Mouse (Mus musculus) hindbrain, embryonic 16.5 days (tissue): ENCODE measurements around the gene Adrb1. TPM values are rescaled to one million over a fixed set of nuclear protein-coding genes. Genes with fewer than 3 reads are reported as not detected.

Experiments
- ATAC-seq: fragments of 200-750 bp; cut with Nextera tagmentation; 2 replicates; pipeline ENCODE4 v1.8.0; 2017; ENCODE audit warnings: moderate TSS enrichment, moderate library complexity
- H3K27ac ChIP-seq: fragments of 300-500 bp; sonication (generic); 2 replicates; pipeline ENCODE4 v1.5.1; 2014; ENCODE audit warnings: low read depth, mild to moderate bottlenecking, control low read depth, low read length, moderate library complexity
- H3K27me3 ChIP-seq: fragments of 300-500 bp; sonication (generic); replicated peaks from 2 replicates; pipeline ENCODE4 v1.6.1; 2014; ENCODE audit warnings: low read length; ENCODE audit not compliant: control insufficient read depth, insufficient read depth
- H3K36me3 ChIP-seq: fragments of 300-500 bp; sonication (generic); 2 replicates; pipeline ENCODE4 v1.6.1; 2014; ENCODE audit warnings: mild to moderate bottlenecking, low read length, moderate library complexity, mixed read lengths; ENCODE audit not compliant: control insufficient read depth, insufficient read depth
- H3K4me1 ChIP-seq: fragments of 300-500 bp; sonication (generic); 2 replicates; pipeline ENCODE4 v1.6.1; 2014; ENCODE audit warnings: low read depth, low read length; ENCODE audit not compliant: control insufficient read depth, insufficient read depth
- H3K4me2 ChIP-seq: fragments of 300-500 bp; sonication (generic); 2 replicates; pipeline ENCODE4 v1.6.1; 2014; ENCODE audit warnings: mild to moderate bottlenecking, low read length, control low read depth, moderate library complexity
- H3K4me3 ChIP-seq: fragments of 300-500 bp; sonication (generic); 2 replicates; pipeline ENCODE4 v1.5.1; 2014; ENCODE audit warnings: mild to moderate bottlenecking, low read length, control low read depth, moderate library complexity
- H3K9ac ChIP-seq: fragments of 300-500 bp; sonication (generic); 2 replicates; pipeline ENCODE4 v1.6.1; 2014; ENCODE audit warnings: low read depth, mild to moderate bottlenecking, control low read depth, low read length, moderate library complexity
- H3K9me3 ChIP-seq: fragments of 300-500 bp; sonication (generic); 2 replicates; pipeline ENCODE4 v1.6.1; 2014; ENCODE audit warnings: mild to moderate bottlenecking, low read length, moderate library complexity; ENCODE audit not compliant: control insufficient read depth
- WGBS: fragments of 180-500 bp; shearing (Covaris S2); extraction: QIAGEN DNeasy Blood & Tissue Kit; methylation state at CpG from one replicate; pipeline ENCODE4 v1.1.7; 2014; 5-methylcytosine and 5-hydroxymethylcytosine counted together
- polyA plus RNA-seq: library from polyadenylated mRNA; unstranded; fragments of >200 nt; fragmentation: Nextera tagmentation; extraction: Ambion mirVana; gene quantifications from 2 replicates; pipeline ENCODE4 v1.2.1, GENCODE M21; 2015

Gene Adrb1
- polyA plus RNA-seq, result 0.56 and 0.71 TPM in 2 replicates

DNA sequence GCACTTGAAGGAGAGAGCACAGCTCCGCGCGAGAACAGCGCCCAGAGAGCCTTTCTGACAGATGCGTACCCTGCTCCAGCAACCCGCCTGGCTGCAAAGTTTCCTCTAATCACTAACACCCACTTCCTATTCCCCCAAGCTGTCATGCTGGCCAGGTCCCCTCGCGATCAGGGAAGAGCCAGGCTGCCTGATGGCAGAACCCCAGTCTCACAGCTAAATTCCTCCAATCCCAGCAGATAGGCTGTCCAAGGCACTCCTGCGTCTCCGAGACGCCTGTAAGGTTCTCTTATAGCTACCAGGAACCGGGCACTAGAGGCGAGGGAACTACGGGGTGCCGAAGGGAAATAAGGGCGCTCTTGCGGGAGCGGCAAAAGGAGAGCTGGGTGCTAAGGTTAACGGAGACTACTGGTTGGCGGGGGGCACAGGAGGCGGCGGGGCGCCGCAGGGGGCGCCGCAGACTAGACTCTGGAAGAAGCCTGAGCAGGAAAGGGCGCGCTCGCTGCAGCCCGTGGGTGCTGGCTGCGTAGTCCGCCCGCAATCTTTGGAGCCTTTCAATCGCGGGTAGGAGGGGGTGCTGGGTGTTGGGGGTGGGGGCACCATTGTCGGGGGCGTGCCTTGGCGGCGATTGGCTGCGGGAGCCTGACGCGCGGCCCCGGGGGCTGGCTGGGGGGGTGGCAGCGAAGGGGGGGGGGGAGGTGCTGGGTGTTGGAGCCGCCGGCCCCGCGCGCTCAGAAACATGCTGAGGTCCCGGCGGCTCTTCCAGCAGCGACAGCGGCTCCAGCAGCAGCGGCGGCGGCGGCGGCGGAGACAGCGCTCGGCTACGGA, at the start of gene Adrb1:
Gene Adrb1 (plus strand): TSS at position 813 of the 825 bp plus-strand sequence.
- Histone ChIP-seq H3K4me1 (peaks cover 27% of the 10 kb centered on the region), H3K9ac (peak within 1 kb of the TSS; percentile 73), H3K9me3 (no peaks in the 10 kb centered on the region), H3K27ac (peak within 1 kb of the TSS; percentile 59), H3K4me2 (peak within 1 kb of the TSS; percentile 97), H3K27me3 (peaks cover 29% of the 10 kb centered on the region), H3K4me3 (peak within 1 kb of the TSS; percentile 64), H3K36me3 (no peaks in the 10 kb centered on the region)
- WGBS, result under 1% methylated on average over 51 of the region's 63 CpGs
- peak; percentile 84 for ATAC-seq

DNA sequence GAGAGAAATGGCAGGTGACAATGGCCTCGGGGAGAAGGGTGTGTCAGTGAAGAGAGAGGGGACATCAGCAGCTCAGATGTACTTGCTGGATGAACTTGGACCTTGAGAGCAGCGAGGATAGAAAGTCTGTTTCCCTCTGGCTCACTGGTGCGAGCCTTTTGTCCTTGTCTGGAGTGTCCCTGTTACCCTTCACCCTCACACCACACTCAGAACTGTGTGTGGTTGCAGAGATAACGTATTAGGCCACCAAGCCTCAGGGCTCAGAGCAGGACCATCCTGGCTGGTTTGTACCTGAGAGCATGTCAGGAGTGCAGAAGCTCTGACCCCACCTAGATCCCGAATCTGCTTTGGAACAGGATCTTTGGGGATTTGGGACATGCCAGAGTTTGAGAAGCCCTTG, 46.3 kb upstream of the Adrb1 start:
- Histone ChIP-seq H3K9ac (no peak overlapping the region), H3K27ac (no peak overlapping the region), H3K4me3 (no peak overlapping the region), H3K9me3 (no peaks in the 10 kb centered on the region), H3K36me3 (no peaks in the 10 kb centered on the region), H3K4me1 (no peaks in the 10 kb centered on the region), H3K27me3 (no peaks in the 10 kb centered on the region), H3K4me2 (no peak overlapping the region)
- 88% methylated on average over 5 of the region's 5 CpGs for WGBS
- no peak for ATAC-seq

GRCm38 (mm10) chr19:56676506-56676905, 45.5 kb upstream of the Adrb1 start:
- no peak overlapping the region for H3K9ac ChIP-seq
- H3K4me2 ChIP-seq, result no peak overlapping the region
- no peaks in the 10 kb centered on the region for H3K36me3 ChIP-seq
- no peak for ATAC-seq
- 89% methylated on average over 4 of the region's 4 CpGs for WGBS
- H3K27me3 ChIP-seq, result no peaks in the 10 kb centered on the region
- no peak overlapping the region for H3K27ac ChIP-seq
- H3K4me3 ChIP-seq, result no peak overlapping the region
- no peaks in the 10 kb centered on the region for H3K4me1 ChIP-seq
- H3K9me3 ChIP-seq, result no peaks in the 10 kb centered on the region

DNA sequence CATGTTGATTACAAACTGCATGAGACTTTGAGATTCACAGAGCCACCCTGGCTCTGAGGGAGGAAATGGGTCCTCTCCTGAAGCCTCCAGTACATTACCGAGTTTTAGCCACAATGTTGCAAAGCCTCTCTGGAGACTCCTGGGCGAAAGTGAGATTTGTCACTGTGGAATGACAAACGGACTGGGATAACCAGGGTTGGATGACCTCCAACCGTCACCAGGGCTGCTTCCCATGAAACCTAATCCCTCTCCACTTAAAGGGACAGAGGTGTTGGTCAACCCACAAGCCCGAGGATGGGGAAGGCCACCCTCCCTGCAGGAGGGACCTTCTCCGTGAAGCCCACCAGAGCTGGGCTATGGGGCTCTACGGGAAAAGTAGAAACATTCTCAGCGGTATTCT, 44.4 kb upstream of the Adrb1 start:
- Histone ChIP-seq H3K27me3 (no peaks in the 10 kb centered on the region), H3K9ac (no peak overlapping the region), H3K4me2 (no peak overlapping the region), H3K9me3 (no peaks in the 10 kb centered on the region), H3K27ac (no peak overlapping the region), H3K4me3 (no peak overlapping the region), H3K36me3 (no peaks in the 10 kb centered on the region), H3K4me1 (no peaks in the 10 kb centered on the region)
- ATAC-seq, result no peak
- 56% methylated on average over 8 of the region's 8 CpGs for WGBS

DNA sequence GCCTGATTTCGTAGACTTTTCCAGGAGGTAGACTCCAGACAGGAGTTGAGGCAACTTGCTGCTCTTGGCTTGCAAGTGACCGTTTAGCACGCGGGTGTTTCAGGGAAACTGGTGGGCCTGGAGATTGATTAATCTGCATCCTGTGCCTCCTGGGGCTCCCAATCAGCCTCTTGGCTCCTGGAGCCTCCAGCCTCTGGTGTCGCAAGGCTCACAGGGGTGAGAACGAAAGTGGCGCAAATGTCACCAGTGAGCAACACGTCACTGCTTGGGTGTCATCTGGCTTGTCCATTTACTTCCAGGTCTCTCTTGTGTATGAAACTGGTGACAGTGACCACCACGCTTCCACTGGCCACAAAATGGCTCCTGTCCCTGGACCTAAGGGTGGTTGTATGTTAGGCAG, 43.5 kb upstream of the Adrb1 start:
- Histone ChIP-seq H3K27me3 (no peaks in the 10 kb centered on the region), H3K4me1 (no peaks in the 10 kb centered on the region), H3K9ac (no peak overlapping the region), H3K9me3 (no peaks in the 10 kb centered on the region), H3K4me3 (no peak overlapping the region), H3K27ac (no peak overlapping the region), H3K36me3 (no peaks in the 10 kb centered on the region), H3K4me2 (no peak overlapping the region)
- 91% methylated on average over 9 of the region's 9 CpGs for WGBS
- ATAC-seq, result no peak

DNA sequence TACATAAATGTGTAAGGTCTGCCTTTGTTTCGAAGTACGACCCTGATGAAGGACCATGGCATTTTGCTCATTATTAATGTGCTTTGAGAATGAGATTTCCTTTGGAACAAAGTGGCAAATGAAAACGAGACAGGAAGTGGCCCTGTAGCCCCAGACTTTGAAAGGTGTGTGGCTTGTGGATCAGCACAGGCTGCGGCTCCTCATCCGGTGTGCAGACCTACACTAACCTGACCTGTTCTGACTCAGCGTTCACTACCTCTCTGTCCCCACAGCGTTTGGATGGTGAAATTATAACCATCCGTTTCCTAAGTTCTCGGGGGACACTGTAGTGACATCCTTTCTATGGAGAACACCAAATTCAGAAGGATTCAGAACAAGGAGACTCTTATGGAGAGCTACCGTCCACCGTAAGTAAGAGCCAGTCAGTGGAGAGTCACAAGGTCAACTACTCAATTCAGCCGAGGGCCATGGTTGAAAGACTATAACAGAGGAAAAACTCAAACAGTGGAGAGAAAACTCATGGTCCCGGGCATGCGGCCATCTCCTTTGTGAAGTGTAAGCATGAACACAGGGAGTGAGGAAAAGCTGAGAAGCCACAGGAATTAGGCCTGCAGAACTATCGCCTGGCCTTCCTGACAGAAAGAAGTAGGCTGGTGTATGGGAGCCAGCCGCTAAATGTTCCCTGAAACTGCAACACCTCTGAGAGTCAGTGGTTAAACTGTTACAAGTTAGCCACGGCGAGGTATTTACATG, 42.6 kb upstream of the Adrb1 start:
- Histone ChIP-seq H3K36me3 (no peaks in the 10 kb centered on the region), H3K9ac (no peak overlapping the region), H3K9me3 (no peaks in the 10 kb centered on the region), H3K27me3 (no peaks in the 10 kb centered on the region), H3K27ac (no peak overlapping the region), H3K4me3 (no peak overlapping the region), H3K4me2 (no peak overlapping the region), H3K4me1 (no peaks in the 10 kb centered on the region)
- no peak for ATAC-seq
- WGBS, result 83% methylated on average over 18 of the region's 18 CpGs

DNA sequence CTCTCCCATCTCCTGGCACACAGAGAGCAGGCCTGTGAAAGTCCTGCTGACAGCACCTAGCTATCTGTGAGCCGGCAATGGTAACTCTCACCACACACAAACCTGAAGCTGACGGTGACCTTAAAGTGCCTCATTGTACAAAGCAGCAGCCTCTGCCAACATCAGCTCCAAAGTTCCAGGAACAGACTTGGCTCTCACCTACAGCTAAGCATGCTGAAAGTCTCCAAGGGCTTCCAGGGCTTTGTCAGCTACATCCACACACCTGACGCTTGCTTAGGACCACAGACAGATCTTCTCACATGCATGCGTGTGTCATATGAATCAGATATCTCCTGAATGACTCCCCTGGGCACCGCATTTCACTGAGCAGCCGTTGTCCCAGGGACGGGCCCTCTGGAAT, 42.0 kb upstream of the Adrb1 start:
- Histone ChIP-seq H3K9ac (no peak overlapping the region), H3K4me3 (no peak overlapping the region), H3K27me3 (no peaks in the 10 kb centered on the region), H3K27ac (no peak overlapping the region), H3K4me1 (no peaks in the 10 kb centered on the region), H3K4me2 (no peak overlapping the region), H3K36me3 (no peaks in the 10 kb centered on the region), H3K9me3 (no peaks in the 10 kb centered on the region)
- no peak for ATAC-seq
- 85% methylated on average over 7 of the region's 7 CpGs for WGBS

GRCm38 (mm10) chr19:56682297-56682696, 39.7 kb upstream of the Adrb1 start:
- Histone ChIP-seq H3K4me1 (no peaks in the 10 kb centered on the region), H3K27ac (no peak overlapping the region), H3K36me3 (no peaks in the 10 kb centered on the region), H3K4me2 (no peak overlapping the region), H3K27me3 (no peaks in the 10 kb centered on the region), H3K9ac (no peak overlapping the region), H3K4me3 (no peak overlapping the region), H3K9me3 (no peaks in the 10 kb centered on the region)
- WGBS, result 86% methylated on average over 7 of the region's 7 CpGs
- no peak for ATAC-seq

- H3K27me3 ChIP-seq, result no peaks in the 10 kb centered on the region
- no peak for ATAC-seq
- no peak overlapping the region for H3K4me3 ChIP-seq
- H3K4me1 ChIP-seq, result no peaks in the 10 kb centered on the region
- no peaks in the 10 kb centered on the region for H3K9me3 ChIP-seq
- 82% methylated on average over 7 of the region's 7 CpGs for WGBS
- H3K9ac ChIP-seq, result no peak overlapping the region
- H3K27ac ChIP-seq, result no peak overlapping the region
- no peak overlapping the region for H3K4me2 ChIP-seq
- no peaks in the 10 kb centered on the region for H3K36me3 ChIP-seq
These were observed 39.2 kb upstream of the Adrb1 start for GRCm38 (mm10) chr19:56682843-56683242.
